ENCODE assay signal across 8 mouse cellular contexts in the genomic region with DNA sequence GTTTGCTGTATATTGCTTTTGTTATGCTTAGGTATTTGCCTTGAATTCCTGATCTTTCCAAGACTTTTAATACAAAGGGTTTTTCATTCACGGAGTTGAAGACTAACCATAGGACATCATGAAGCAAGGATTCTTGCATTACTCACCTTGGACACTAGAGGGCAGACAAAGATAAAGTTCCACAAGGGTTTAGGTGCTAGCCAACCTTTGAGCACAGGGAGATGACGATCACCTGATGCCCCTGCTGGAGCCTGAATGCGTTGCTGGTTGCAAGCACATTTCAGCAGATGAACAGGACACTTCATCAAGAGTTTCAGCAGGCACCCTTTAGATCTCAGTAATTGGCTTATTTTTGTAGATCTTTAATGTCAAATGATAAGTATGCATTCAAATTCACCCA. TPM values are rescaled to one million over a fixed set of nuclear protein-coding genes. Genes with fewer than 3 reads are reported as not detected.
A peak's percentile ranks its signal among the peaks of the same experiment; 100 is the strongest.
DNase-seq lines count a peak whose midpoint lies in the region; ATAC-seq and TF ChIP-seq lines count a peak whose summit lies in the region.

No protein-coding gene starts in this region.

- 1% methylated on average over 3 of the region's 3 CpGs for WGBS in forebrain, embryonic 16.5 days
- 1% methylated on average over 3 of the region's 3 CpGs for whole genome bisulfite sequencing in small intestine, adult 2 months

- H3K4me3 ChIP-seq in forebrain, embryonic 16.5 days (replicated peaks; ENCODE audit: low read length): no peak overlapping the region
- no peak overlapping the region for H3K4me3 ChIP-seq in small intestine, adult 2 months (ENCODE audit: low read depth, low read length)

- no peaks in the 10 kb centered on the region for H3K9me3 ChIP-seq in forebrain, embryonic 16.5 days (ENCODE audit: control insufficient read depth, low read length)

- no peak for TF ChIP-seq POLR2A in small intestine, adult 2 months (IDR thresholded peaks at IDR 0.05; ENCODE audit: low read depth, low read length)

- H3K36me3 ChIP-seq in forebrain, embryonic 16.5 days (ENCODE audit: control insufficient read depth, insufficient read depth): no peaks in the 10 kb centered on the region
- no peaks in the 10 kb centered on the region for H3K36me3 ChIP-seq in small intestine, adult 2 months (ENCODE audit: control insufficient read depth, insufficient read depth, low read length)

- H3K27ac ChIP-seq in forebrain, embryonic 16.5 days (ENCODE audit: low read length): no peak overlapping the region
- no peak overlapping the region for H3K27ac ChIP-seq in small intestine, adult 2 months (ENCODE audit: insufficient read depth, low read depth, low read length)

- H3K4me2 ChIP-seq in forebrain, embryonic 16.5 days (ENCODE audit: low read length): no peak overlapping the region

- DNase-seq in adrenal gland, adult 2 months: peak; percentile 63
- DNase-seq in adrenal gland, postnatal 25 days: no peak
- peak; percentile 80 to 84 for DNase-seq in cerebellum, adult 18-20 months
- peak; percentile 51 to 94 for DNase-seq in left cerebral cortex, adult 9 months (ENCODE audit: low spot score in 2 of 2)
- DNase-seq in mesoderm, embryonic 11.5 days (ENCODE audit: low read depth, low spot score): peak; percentile 90

- no peaks in the 10 kb centered on the region for H3K27me3 ChIP-seq in forebrain, embryonic 16.5 days (replicated peaks; ENCODE audit: control insufficient read depth, insufficient read depth, low read length)
- H3K27me3 ChIP-seq in small intestine, adult 2 months (ENCODE audit: control insufficient read depth, insufficient read depth, low read length): no peaks in the 10 kb centered on the region

- ATAC-seq in forebrain, embryonic 16.5 days: peak; percentile 90
- peak; percentile 100 for ATAC-seq in inflammation-experienced regulatory T-cells, adult 6 months

- peak; percentile 83; the same call in 1 of the 2 replicates for TF ChIP-seq CTCF in small intestine, adult 2 months (IDR thresholded peaks at IDR 0.05; ENCODE audit: extremely low read depth, insufficient read length, insufficient replicate concordance, low read depth, low read length)

- no peak overlapping the region for H3K9ac ChIP-seq in forebrain, embryonic 16.5 days (replicated peaks; ENCODE audit: low read depth, low read length)

- no peaks in the 10 kb centered on the region for H3K4me1 ChIP-seq in forebrain, embryonic 16.5 days (replicated peaks; ENCODE audit: control insufficient read depth, insufficient read depth, low read length)
- peaks cover 7% of the 10 kb centered on the region for H3K4me1 ChIP-seq in small intestine, adult 2 months (ENCODE audit: control insufficient read depth, insufficient read depth, insufficient read length, low read length)

RNA-seq across cellular contexts. Expression of a gene that starts 13.2 kb away (rescaled TPM):
- 10 to 100 TPM; 44.9 to 47.9 TPM for total RNA-seq in adrenal gland, adult 2 months (2021)
- 24.2 and 26.0 TPM in 2 replicates for polyA plus RNA-seq in adrenal gland, adult 2 months (2012; rRNA removed)
- total RNA-seq in adrenal gland, postnatal 25 days (2021): 44.1 and 62.7 TPM in 2 replicates
- 131 and 140 TPM in 2 replicates for polyA plus RNA-seq in forebrain, embryonic 16.5 days (2015; fragmentation: Nextera tagmentation; extraction: Ambion mirVana)
- polyA plus RNA-seq in inflammation-experienced regulatory T-cells, adult 6 months (2017; shearing (Covaris generic)): 100 to 1,000 TPM; 101 to 136 (median 117) TPM
- polyA plus RNA-seq in small intestine, adult 2 months (2012; rRNA removed): 35.2 and 56.7 TPM in 2 replicates

RNA-seq across cellular contexts. Expression of a gene that starts 23.9 kb away (rescaled TPM):
- 10 to 100 TPM in 1 of 2 experiments, 1 to 10 TPM in 1; 3.3 to 14.4 TPM for total RNA-seq in adrenal gland, adult 2 months (2021)
- polyA plus RNA-seq in adrenal gland, adult 2 months (2012; rRNA removed): 4.1 and 7.4 TPM in 2 replicates
- total RNA-seq in adrenal gland, postnatal 25 days (2021): 3.9 TPM in 2 replicates
- 2.4 and 4.1 TPM in 2 replicates for polyA plus RNA-seq in forebrain, embryonic 16.5 days (2015; fragmentation: Nextera tagmentation; extraction: Ambion mirVana)
- polyA plus RNA-seq in inflammation-experienced regulatory T-cells, adult 6 months (2017; shearing (Covaris generic)): 10 to 100 TPM; 10.3 to 14.0 (median 11.0) TPM
- 4.7 and 5.2 TPM in 2 replicates for polyA plus RNA-seq in small intestine, adult 2 months (2012; rRNA removed)

RNA-seq across cellular contexts. Expression of a gene that starts 30.8 kb away (rescaled TPM):
- total RNA-seq in adrenal gland, adult 2 months (2021): not detected
- polyA plus RNA-seq in adrenal gland, adult 2 months (2012; rRNA removed): not detected in 2 replicates
- not detected in 2 replicates for total RNA-seq in adrenal gland, postnatal 25 days (2021)
- 0.36 TPM in 1 of 2 replicates, not detected in the other for polyA plus RNA-seq in forebrain, embryonic 16.5 days (2015; fragmentation: Nextera tagmentation; extraction: Ambion mirVana)
- polyA plus RNA-seq in inflammation-experienced regulatory T-cells, adult 6 months (2017; shearing (Covaris generic)): not detected
- polyA plus RNA-seq in small intestine, adult 2 months (2012; rRNA removed): not detected in 2 replicates
